Comparison of ENCODE assay signal across 24 mouse cellular contexts in genomic region chr10:73700519-73701286, GRCm38 (mm10).
DNase-seq lines count a peak whose midpoint lies in the region; ATAC-seq lines count a peak whose summit lies in the region.
"Had no signal": no experiment of that assay in that cellular context is flagged by ENCODE, and none has a peak within 500 bp of the region (broad histone marks: within the 10 kb centered on the region; RNA-seq: fewer than 3 reads in every experiment).

No protein-coding gene starts in this region.

- no peak overlapping the region for H3K4me2 ChIP-seq in midbrain, embryonic 13.5 days (replicated peaks)
- no peak overlapping the region for H3K4me2 ChIP-seq in midbrain, embryonic 15.5 days
- H3K4me2 ChIP-seq in heart, embryonic 12.5 days, result no peak overlapping the region
- H3K4me2 ChIP-seq: embryonic facial prominence, embryonic 13.5 days; forebrain, embryonic 13.5 days; heart, embryonic 11.5 days; hindbrain, embryonic 12.5 days had no signal

- DNase-seq in adrenal gland, adult 2 months, result peak; percentile 2
- DNase-seq in adrenal gland, postnatal 25 days, result no peak
- DNase-seq in midbrain, embryonic 10.5 days (ENCODE audit: low spot score), result no peak
- DNase-seq in MN1 (ENCODE audit: low spot score), result peak; percentile 34
- no peak for DNase-seq in hindbrain, embryonic 10.5 days (ENCODE audit: low spot score)
- DNase-seq: B cell, adult 2 months; cerebellum, adult 18-20 months; cerebellum, adult 9-11 months; cerebellum, postnatal 36 days; forebrain, postnatal 0 days; gastrocnemius, postnatal 14 days; heart, adult 2 months; heart, postnatal 36 days had no signal

- H3K9ac ChIP-seq in midbrain, embryonic 13.5 days (replicated peaks), result no peak overlapping the region
- H3K9ac ChIP-seq in midbrain, embryonic 15.5 days, result no peak overlapping the region
- H3K9ac ChIP-seq in heart, embryonic 12.5 days, result no peak overlapping the region
- H3K9ac ChIP-seq: embryonic facial prominence, embryonic 13.5 days; forebrain, embryonic 13.5 days; forebrain, postnatal 0 days; hindbrain, embryonic 12.5 days had no signal

- 35% methylated on average over 5 of the region's 5 CpGs for WGBS in midbrain, embryonic 13.5 days
- WGBS in midbrain, embryonic 10.5 days, result 65% methylated on average over 5 of the region's 5 CpGs
- WGBS in midbrain, embryonic 15.5 days, result 29% methylated on average over 5 of the region's 5 CpGs
- 58% methylated on average over 5 of the region's 5 CpGs for WGBS in heart, embryonic 12.5 days
- WGBS in hindbrain, embryonic 10.5 days, result 82% methylated on average over 5 of the region's 5 CpGs

- H3K27me3 ChIP-seq in midbrain, embryonic 13.5 days, result no peaks in the 10 kb centered on the region
- no peaks in the 10 kb centered on the region for H3K27me3 ChIP-seq in midbrain, embryonic 10.5 days (ENCODE audit: low read depth, poor library complexity, severe bottlenecking)
- no peaks in the 10 kb centered on the region for H3K27me3 ChIP-seq in midbrain, embryonic 15.5 days (replicated peaks)
- no peaks in the 10 kb centered on the region for H3K27me3 ChIP-seq in heart, embryonic 12.5 days (replicated peaks)
- H3K27me3 ChIP-seq in hindbrain, embryonic 10.5 days (ENCODE audit: insufficient read depth, poor library complexity, severe bottlenecking), result no peaks in the 10 kb centered on the region
- H3K27me3 ChIP-seq: embryonic facial prominence, embryonic 13.5 days; forebrain, embryonic 13.5 days; hindbrain, embryonic 12.5 days had no signal

- H3K9me3 ChIP-seq in midbrain, embryonic 13.5 days, result no peaks in the 10 kb centered on the region
- no peaks in the 10 kb centered on the region for H3K9me3 ChIP-seq in midbrain, embryonic 10.5 days (replicated peaks)
- H3K9me3 ChIP-seq in midbrain, embryonic 15.5 days, result no peaks in the 10 kb centered on the region
- no peaks in the 10 kb centered on the region for H3K9me3 ChIP-seq in heart, embryonic 12.5 days (replicated peaks)
- no peaks in the 10 kb centered on the region for H3K9me3 ChIP-seq in hindbrain, embryonic 10.5 days
- H3K9me3 ChIP-seq: embryonic facial prominence, embryonic 13.5 days; forebrain, embryonic 13.5 days; hindbrain, embryonic 12.5 days had no signal

- peak; percentile 56 for ATAC-seq in midbrain, embryonic 13.5 days
- ATAC-seq in midbrain, embryonic 15.5 days (replicated peaks), result 0 out of 2 replicates have a peak, but pooled peaks have one; percentile 58
- ATAC-seq in heart, embryonic 12.5 days (ENCODE audit: insufficient number of reproducible peaks, low FRiP score), result no peak
- ATAC-seq: CD4-positive, CD25-positive, alpha-beta regulatory T cell, adult 4 months; forebrain, embryonic 13.5 days; forebrain, postnatal 0 days; hindbrain, embryonic 16.5 days; inflammation-experienced regulatory T-cells, adult 6 months had no signal

- H3K36me3 ChIP-seq in midbrain, embryonic 13.5 days, result no peaks in the 10 kb centered on the region
- H3K36me3 ChIP-seq in midbrain, embryonic 10.5 days, result no peaks in the 10 kb centered on the region
- no peaks in the 10 kb centered on the region for H3K36me3 ChIP-seq in midbrain, embryonic 15.5 days (replicated peaks)
- H3K36me3 ChIP-seq in heart, embryonic 12.5 days, result no peaks in the 10 kb centered on the region
- H3K36me3 ChIP-seq in hindbrain, embryonic 10.5 days, result no peaks in the 10 kb centered on the region
- H3K36me3 ChIP-seq: embryonic facial prominence, embryonic 13.5 days; G1E; hindbrain, embryonic 12.5 days had no signal

- H3K27ac ChIP-seq in midbrain, embryonic 13.5 days, result no peak overlapping the region
- no peak overlapping the region for H3K27ac ChIP-seq in midbrain, embryonic 10.5 days (replicated peaks)
- H3K27ac ChIP-seq in midbrain, embryonic 15.5 days, result no peak overlapping the region
- no peak overlapping the region for H3K27ac ChIP-seq in heart, embryonic 12.5 days (ENCODE audit: poor library complexity, severe bottlenecking)
- H3K27ac ChIP-seq in hindbrain, embryonic 10.5 days, result no peak overlapping the region
- H3K27ac ChIP-seq: embryonic facial prominence, embryonic 13.5 days; forebrain, embryonic 13.5 days; heart, adult 2 months; hindbrain, embryonic 12.5 days had no signal

- no peak overlapping the region for H3K4me3 ChIP-seq in midbrain, embryonic 13.5 days (replicated peaks)
- no peak overlapping the region for H3K4me3 ChIP-seq in midbrain, embryonic 10.5 days
- no peak overlapping the region for H3K4me3 ChIP-seq in midbrain, embryonic 15.5 days
- no peak overlapping the region for H3K4me3 ChIP-seq in heart, embryonic 12.5 days
- no peak overlapping the region for H3K4me3 ChIP-seq in hindbrain, embryonic 10.5 days
- H3K4me3 ChIP-seq: embryonic facial prominence, embryonic 13.5 days; forebrain, embryonic 13.5 days; heart, adult 2 months; hindbrain, embryonic 12.5 days had no signal

- peaks cover 4% of the 10 kb centered on the region; the same call in 1 of the 2 replicates for H3K4me1 ChIP-seq in midbrain, embryonic 13.5 days (replicated peaks)
- 0 out of 2 replicates have a peak, but pooled peaks cover 4% of the 10 kb centered on the region for H3K4me1 ChIP-seq in midbrain, embryonic 10.5 days
- H3K4me1 ChIP-seq in midbrain, embryonic 15.5 days, result peaks cover 7% of the 10 kb centered on the region
- no peaks in the 10 kb centered on the region for H3K4me1 ChIP-seq in heart, embryonic 12.5 days (replicated peaks)
- no peaks in the 10 kb centered on the region for H3K4me1 ChIP-seq in hindbrain, embryonic 10.5 days (replicated peaks)
- H3K4me1 ChIP-seq: embryonic facial prominence, embryonic 13.5 days; forebrain, embryonic 13.5 days; hindbrain, embryonic 12.5 days had no signal

Comparison
In these comparisons a context has a peak if more than half of its experiments do, and no peak if none do; other contexts are left out.
1. DNase-seq: peak in adrenal gland, adult 2 months (single experiment) and MN1 (single experiment); none in adrenal gland, postnatal 25 days (single experiment), midbrain, embryonic 10.5 days (single experiment) and hindbrain, embryonic 10.5 days (single experiment).